Mouse (Mus musculus) embryonic fibroblast, embryonic 13.5 days (primary cell): Measurements from ENCODE around the gene Rufy3.

Source experiments
- CTCF ChIP-seq: IDR thresholded peaks from 2 replicates; pipeline ENCODE4 v1.5.1; 2011; ENCODE audit warnings: mild to moderate bottlenecking, control low read depth, low read length, moderate library complexity, borderline replicate concordance; ENCODE audit not compliant: insufficient read depth
- POLR2A ChIP-seq: IDR thresholded peaks from 2 replicates; pipeline ENCODE4 v1.6.1; 2011; ENCODE audit warnings: low read depth, mild to moderate bottlenecking, control low read depth, low read length, moderate library complexity

DNA sequence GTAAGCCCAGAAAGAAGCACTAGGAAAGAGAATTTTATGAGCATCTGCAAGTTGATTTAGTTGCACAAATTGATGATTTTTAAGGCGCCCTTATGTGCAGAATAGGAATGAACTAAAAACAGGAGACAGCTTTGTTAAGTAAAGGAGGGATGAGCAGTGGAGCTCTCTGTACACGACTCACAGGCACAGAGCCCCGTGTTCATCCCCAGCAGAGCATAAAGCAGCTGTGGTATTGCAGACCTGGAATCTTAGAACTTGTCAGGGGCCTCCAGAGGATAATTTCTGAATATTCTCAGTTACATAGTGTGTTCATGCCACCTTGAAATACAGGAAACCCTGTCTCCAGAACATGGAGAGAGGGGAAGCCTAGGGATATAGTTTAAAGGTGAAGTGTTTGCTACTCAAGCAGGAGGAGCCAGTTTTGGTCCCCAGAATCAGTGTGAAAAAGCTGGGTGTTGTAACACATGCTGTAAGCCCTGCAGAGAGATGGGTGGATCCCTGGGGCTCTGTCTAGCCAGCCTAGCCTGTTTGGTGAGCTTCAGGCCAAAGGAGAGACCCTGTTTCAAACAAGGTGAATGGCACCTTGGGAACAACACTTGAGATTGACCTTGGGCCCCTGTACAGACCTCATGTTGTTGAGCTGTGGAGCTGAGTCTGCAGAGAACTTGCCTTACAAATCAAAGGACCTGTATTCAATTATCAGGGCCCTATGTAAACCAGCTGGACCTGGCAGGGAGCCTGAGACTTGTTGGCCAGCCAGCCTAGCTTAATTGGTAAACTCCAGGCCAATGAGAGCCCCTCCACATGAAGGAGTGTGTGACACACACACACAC is 10.9 kb downstream of the Rufy3 start:
- TF ChIP-seq POLR2A, result no peak
- no peak for TF ChIP-seq CTCF
